Mouse (Mus musculus): ENCODE results near the gene Prkch. TPM values are rescaled to one million over a fixed set of nuclear protein-coding genes. Genes with fewer than 3 reads are reported as not detected.

Gene Prkch
- polyA plus RNA-seq, 1 experiment, result 0.02 TPM

- no peaks in the 10 kb centered on the region for H3K79me3 ChIP-seq (ENCODE audit: low read depth)
- H3K4me3 ChIP-seq (ENCODE audit: insufficient read depth, poor library complexity, severe bottlenecking), result no peak overlapping the region
- H3K27me3 ChIP-seq (ENCODE audit: control insufficient read depth, insufficient read depth, insufficient read length), result no peaks in the 10 kb centered on the region
- no peaks in the 10 kb centered on the region for H3K79me2 ChIP-seq (ENCODE audit: control insufficient read depth, insufficient read depth)
- H3K36me3 ChIP-seq (ENCODE audit: control insufficient read depth, insufficient read depth), result no peaks in the 10 kb centered on the region
- H3ac ChIP-seq (ENCODE audit: control insufficient read depth, insufficient read length, low read depth), result no peak overlapping the region
- TF ChIP-seq MYOD1 (IDR thresholded peaks at IDR 0.05; ENCODE audit: control insufficient read depth, insufficient read length, low read depth), result no peak
- no peak for TF ChIP-seq CTCF (IDR thresholded peaks at IDR 0.05; ENCODE audit: control insufficient read depth, insufficient read depth, insufficient read length)
- TF ChIP-seq CEBPB (IDR thresholded peaks at IDR 0.05; ENCODE audit: low read depth), result no peak
- no peak for TF ChIP-seq MYOG (IDR thresholded peaks at IDR 0.05; ENCODE audit: control insufficient read depth, extremely low read depth, insufficient read length)
- no peak for TF ChIP-seq USF1 (IDR thresholded peaks at IDR 0.05; ENCODE audit: low read depth)
- TF ChIP-seq FOSL1 (IDR thresholded peaks at IDR 0.05; ENCODE audit: insufficient read depth, low read length, poor library complexity, severe bottlenecking), result no peak
- TF ChIP-seq MAX (IDR thresholded peaks at IDR 0.05), result no peak
These were observed 190.3 kb downstream of the Prkch start for GRCm38 (mm10) chr12:73774793-73775385.

GRCm38 (mm10) chr12:73776401-73776945 lies 191.9 kb downstream of the Prkch start:
- no peak overlapping the region for H3K4me3 ChIP-seq (ENCODE audit: insufficient read depth, poor library complexity, severe bottlenecking)
- no peak for TF ChIP-seq CEBPB (IDR thresholded peaks at IDR 0.05; ENCODE audit: low read depth)
- peak; percentile 10 for TF ChIP-seq USF1 (IDR thresholded peaks at IDR 0.05; ENCODE audit: low read depth)
- TF ChIP-seq MAX (IDR thresholded peaks at IDR 0.05), result peak; percentile 57
- TF ChIP-seq MYOD1 (IDR thresholded peaks at IDR 0.05; ENCODE audit: control insufficient read depth, insufficient read length, low read depth), result no peak
- TF ChIP-seq CTCF (IDR thresholded peaks at IDR 0.05; ENCODE audit: control insufficient read depth, insufficient read depth, insufficient read length), result no peak
- H3K36me3 ChIP-seq (ENCODE audit: control insufficient read depth, insufficient read depth), result no peaks in the 10 kb centered on the region
- H3K79me3 ChIP-seq (ENCODE audit: low read depth), result no peaks in the 10 kb centered on the region
- H3ac ChIP-seq (ENCODE audit: control insufficient read depth, insufficient read length, low read depth), result no peak overlapping the region
- no peaks in the 10 kb centered on the region for H3K79me2 ChIP-seq (ENCODE audit: control insufficient read depth, insufficient read depth)
- no peaks in the 10 kb centered on the region for H3K27me3 ChIP-seq (ENCODE audit: control insufficient read depth, insufficient read depth, insufficient read length)

- Histone ChIP-seq H3K79me2 (ENCODE audit: control insufficient read depth, insufficient read depth) (no peaks in the 10 kb centered on the region), H3K79me3 (ENCODE audit: low read depth) (no peaks in the 10 kb centered on the region), H3ac (ENCODE audit: control insufficient read depth, insufficient read length, low read depth) (no peak overlapping the region), H3K27me3 (ENCODE audit: control insufficient read depth, insufficient read depth, insufficient read length) (no peaks in the 10 kb centered on the region), H3K36me3 (ENCODE audit: control insufficient read depth, insufficient read depth) (no peaks in the 10 kb centered on the region), H3K4me3 (ENCODE audit: insufficient read depth, poor library complexity, severe bottlenecking) (no peak overlapping the region)
- TF ChIP-seq MYOG (IDR thresholded peaks at IDR 0.05; ENCODE audit: control insufficient read depth, extremely low read depth, insufficient read length) (no peak), USF1 (IDR thresholded peaks at IDR 0.05; ENCODE audit: low read depth) (peak; percentile 4), FOSL1 (IDR thresholded peaks at IDR 0.05; ENCODE audit: insufficient read depth, low read length, poor library complexity, severe bottlenecking) (no peak), CEBPB (IDR thresholded peaks at IDR 0.05; ENCODE audit: low read depth) (no peak), CTCF (IDR thresholded peaks at IDR 0.05; ENCODE audit: control insufficient read depth, insufficient read depth, insufficient read length) (no peak), MYOD1 (IDR thresholded peaks at IDR 0.05; ENCODE audit: control insufficient read depth, insufficient read length, low read depth) (peak; percentile 29), MAX (IDR thresholded peaks at IDR 0.05) (peak; percentile 59)
These were observed 193.1 kb downstream of the Prkch start for GRCm38 (mm10) chr12:73777673-73778072.

GRCm38 (mm10) chr12:73779332-73780231 lies 195.0 kb downstream of the Prkch start:
- no peaks in the 10 kb centered on the region for H3K36me3 ChIP-seq (ENCODE audit: control insufficient read depth, insufficient read depth)
- TF ChIP-seq CEBPB (IDR thresholded peaks at IDR 0.05; ENCODE audit: low read depth), result peak; percentile 96
- TF ChIP-seq USF1 (IDR thresholded peaks at IDR 0.05; ENCODE audit: low read depth), result peak; percentile 63
- peak; percentile 98 for TF ChIP-seq MAX (IDR thresholded peaks at IDR 0.05)
- TF ChIP-seq MYOD1 (IDR thresholded peaks at IDR 0.05; ENCODE audit: control insufficient read depth, insufficient read length, low read depth), result peak; percentile 97
- no peak for TF ChIP-seq FOSL1 (IDR thresholded peaks at IDR 0.05; ENCODE audit: insufficient read depth, low read length, poor library complexity, severe bottlenecking)
- no peak for TF ChIP-seq CTCF (IDR thresholded peaks at IDR 0.05; ENCODE audit: control insufficient read depth, insufficient read depth, insufficient read length)
- TF ChIP-seq MYOG (IDR thresholded peaks at IDR 0.05; ENCODE audit: control insufficient read depth, extremely low read depth, insufficient read length), result no peak
- no peaks in the 10 kb centered on the region for H3K79me2 ChIP-seq (ENCODE audit: control insufficient read depth, insufficient read depth)
- no peaks in the 10 kb centered on the region for H3K27me3 ChIP-seq (ENCODE audit: control insufficient read depth, insufficient read depth, insufficient read length)
- H3ac ChIP-seq (ENCODE audit: control insufficient read depth, insufficient read length, low read depth), result peak overlapping the region; percentile 31
- no peaks in the 10 kb centered on the region for H3K79me3 ChIP-seq (ENCODE audit: low read depth)
- H3K4me3 ChIP-seq (ENCODE audit: insufficient read depth, poor library complexity, severe bottlenecking), result no peak overlapping the region

- no peaks in the 10 kb centered on the region for H3K79me2 ChIP-seq (ENCODE audit: control insufficient read depth, insufficient read depth)
- TF ChIP-seq CEBPB (IDR thresholded peaks at IDR 0.05; ENCODE audit: low read depth), result no peak
- TF ChIP-seq MYOD1 (IDR thresholded peaks at IDR 0.05; ENCODE audit: control insufficient read depth, insufficient read length, low read depth), result no peak
- no peak for TF ChIP-seq USF1 (IDR thresholded peaks at IDR 0.05; ENCODE audit: low read depth)
- TF ChIP-seq MAX (IDR thresholded peaks at IDR 0.05), result no peak
- TF ChIP-seq CTCF (IDR thresholded peaks at IDR 0.05; ENCODE audit: control insufficient read depth, insufficient read depth, insufficient read length), result no peak
- TF ChIP-seq FOSL1 (IDR thresholded peaks at IDR 0.05; ENCODE audit: insufficient read depth, low read length, poor library complexity, severe bottlenecking), result no peak
- no peak for TF ChIP-seq MYOG (IDR thresholded peaks at IDR 0.05; ENCODE audit: control insufficient read depth, extremely low read depth, insufficient read length)
- H3K36me3 ChIP-seq (ENCODE audit: control insufficient read depth, insufficient read depth), result no peaks in the 10 kb centered on the region
- no peak overlapping the region for H3K4me3 ChIP-seq (ENCODE audit: insufficient read depth, poor library complexity, severe bottlenecking)
- no peaks in the 10 kb centered on the region for H3K79me3 ChIP-seq (ENCODE audit: low read depth)
- no peaks in the 10 kb centered on the region for H3K27me3 ChIP-seq (ENCODE audit: control insufficient read depth, insufficient read depth, insufficient read length)
- H3ac ChIP-seq (ENCODE audit: control insufficient read depth, insufficient read length, low read depth), result no peak overlapping the region
These were observed 196.9 kb downstream of the Prkch start for GRCm38 (mm10) chr12:73781425-73782032.
